Mouse (Mus musculus) CD8-positive naive resting alpha-beta T cell, adult 2 months (primary cell): ENCODE measurements around the gene Prcp.

Experiments
- DNase-seq, 2 experiments: peaks; one replicate each; pipeline ENCODE4 v3.0.0; 2022; ENCODE audit warnings: low read depth in 2 of 2, low spot score in 2 of 2

Gene Prcp

GRCm38 (mm10) chr7:92874116-92874675 is at the start of gene Prcp, which contains the start of gene Ddias:
TSS of gene Prcp (plus strand) at chr7:92874470.
TSS of gene Ddias (minus strand) at chr7:92874247.
- peak; percentile 89 to 91 for DNase-seq

DNA sequence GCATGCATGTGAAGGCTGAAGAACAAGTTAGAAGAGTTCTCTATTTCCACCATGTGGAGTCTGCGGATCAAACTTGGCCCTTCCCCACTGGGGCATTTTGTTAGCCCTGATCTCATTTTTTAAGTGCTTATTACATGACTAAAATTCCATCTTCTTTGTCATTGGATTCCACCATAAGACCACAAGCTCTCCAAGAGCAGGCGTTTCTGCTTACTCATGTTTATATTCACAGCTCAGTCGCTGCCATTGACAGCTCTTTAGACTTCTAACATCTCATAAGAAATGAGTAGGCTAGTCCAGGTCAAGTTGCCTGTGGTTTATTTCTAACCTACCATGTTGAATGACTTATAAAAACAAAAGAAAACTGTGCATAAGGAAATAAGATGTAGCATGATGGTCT is 48.0 kb upstream of the Prcp start:
- DNase-seq: no peak

- DNase-seq: no peak
Measured at GRCm38 (mm10) chr7:92827981-92828380, 46.3 kb upstream of the Prcp start.

GRCm38 (mm10) chr7:92832395-92832794 is 41.9 kb upstream of the Prcp start:
- DNase-seq: no peak

DNA sequence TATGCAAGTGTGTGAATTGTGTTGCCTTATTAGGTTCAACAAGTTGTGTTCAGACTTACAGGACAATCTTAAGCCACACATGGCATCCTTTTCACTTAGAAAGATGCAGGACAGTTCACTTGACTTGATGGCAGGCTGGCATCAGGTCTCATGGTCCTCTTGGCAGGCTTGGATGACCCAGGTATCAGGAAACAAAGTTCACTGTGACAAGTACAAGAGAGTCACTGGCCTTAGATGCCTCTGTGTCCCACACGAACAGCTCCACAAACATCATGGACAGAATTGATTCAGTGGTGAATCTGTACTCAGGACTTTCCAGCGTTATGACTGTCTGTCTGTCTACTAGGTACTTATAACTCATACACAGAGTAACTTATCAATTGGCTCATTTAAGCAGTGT is 39.9 kb upstream of the Prcp start:
- no peak for DNase-seq

DNA sequence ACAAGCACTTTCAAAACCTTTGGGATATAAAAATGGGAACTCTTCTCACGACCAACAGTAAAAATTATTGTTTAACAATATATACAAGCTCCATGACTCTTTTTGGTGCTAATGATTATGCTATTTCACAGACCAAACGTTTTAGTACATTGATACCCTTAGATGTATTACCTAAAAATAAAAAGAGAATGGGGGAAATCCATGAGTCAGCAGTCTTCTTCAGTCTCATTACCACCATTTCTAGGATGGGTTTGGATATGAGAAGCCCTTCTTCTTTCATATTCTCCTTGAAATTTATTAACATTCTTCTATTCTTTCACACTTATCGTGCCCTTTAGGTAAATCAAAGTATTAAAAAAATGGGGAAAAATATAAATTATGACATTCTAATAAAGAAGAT is 37.8 kb upstream of the Prcp start:
- no peak for DNase-seq

DNA sequence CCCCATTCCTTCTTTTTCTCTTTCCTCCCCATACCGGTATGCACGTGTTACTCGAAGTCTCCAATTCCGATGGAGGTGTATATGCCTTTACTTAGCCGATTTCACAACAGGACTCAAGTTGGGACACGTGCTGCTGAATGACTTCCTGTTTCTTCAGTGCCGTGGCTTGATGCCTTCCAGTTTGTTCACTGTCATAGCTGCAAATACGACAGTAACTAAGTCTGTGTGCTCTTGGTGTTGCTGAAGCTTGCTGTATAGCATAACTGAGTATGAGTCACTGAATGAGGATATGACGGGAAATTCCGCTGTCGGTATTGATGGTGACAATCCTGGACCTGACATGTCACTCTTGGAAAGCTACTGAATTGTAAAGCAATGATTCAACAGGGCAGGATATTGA is 37.0 kb upstream of the Prcp start:
- no peak for DNase-seq

- no peak for DNase-seq
Measured at GRCm38 (mm10) chr7:92837907-92838306, 36.4 kb upstream of the Prcp start.

- DNase-seq: no peak
Measured at GRCm38 (mm10) chr7:92842254-92842653, 32.0 kb upstream of the Prcp start.

- DNase-seq: no peak
Measured at GRCm38 (mm10) chr7:92848246-92848645, 26.0 kb upstream of the Prcp start.

DNA sequence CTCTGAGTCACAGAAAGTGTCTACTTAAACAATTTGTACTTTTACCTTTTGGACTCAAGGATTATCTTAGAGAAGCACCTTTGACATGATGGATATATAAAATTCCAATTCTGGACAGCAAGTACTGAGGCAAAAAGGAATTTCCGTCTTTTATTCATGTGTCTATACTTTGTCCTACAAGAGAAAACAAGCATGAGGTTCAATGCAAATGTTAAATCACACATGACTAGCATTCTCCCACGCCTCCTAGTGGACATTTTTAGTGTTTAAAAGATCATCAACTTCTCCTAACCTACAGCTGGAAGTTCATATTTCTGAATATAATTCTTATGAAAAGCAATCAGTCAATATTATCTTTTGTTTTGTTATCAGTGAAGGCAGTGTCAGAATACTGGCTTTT is 7.7 kb upstream of the Prcp start:
- DNase-seq: peak in 1 of 2 experiments; percentile 34

DNA sequence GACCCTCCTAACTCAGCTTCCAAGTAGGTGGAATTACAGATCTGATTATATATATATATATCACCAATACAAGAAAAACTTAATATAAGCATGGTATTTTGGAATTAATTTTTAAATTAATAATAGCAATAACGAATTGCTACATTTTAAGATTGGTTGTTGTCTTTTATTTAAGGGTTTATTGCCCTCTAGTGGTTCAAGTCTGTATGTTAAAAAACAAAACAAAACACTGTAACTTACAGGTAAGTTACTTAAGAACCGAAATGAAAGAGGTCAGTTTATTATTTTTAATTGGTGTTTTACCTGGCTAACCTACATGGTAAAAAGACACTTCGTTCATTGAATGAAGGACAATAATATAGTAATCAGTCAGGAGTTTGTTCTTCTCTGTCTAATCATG is 4.1 kb upstream of the Prcp start:
- no peak for DNase-seq

- DNase-seq: no peak
Measured at GRCm38 (mm10) chr7:92871596-92871995, 2.7 kb upstream of the Prcp start.

DNA sequence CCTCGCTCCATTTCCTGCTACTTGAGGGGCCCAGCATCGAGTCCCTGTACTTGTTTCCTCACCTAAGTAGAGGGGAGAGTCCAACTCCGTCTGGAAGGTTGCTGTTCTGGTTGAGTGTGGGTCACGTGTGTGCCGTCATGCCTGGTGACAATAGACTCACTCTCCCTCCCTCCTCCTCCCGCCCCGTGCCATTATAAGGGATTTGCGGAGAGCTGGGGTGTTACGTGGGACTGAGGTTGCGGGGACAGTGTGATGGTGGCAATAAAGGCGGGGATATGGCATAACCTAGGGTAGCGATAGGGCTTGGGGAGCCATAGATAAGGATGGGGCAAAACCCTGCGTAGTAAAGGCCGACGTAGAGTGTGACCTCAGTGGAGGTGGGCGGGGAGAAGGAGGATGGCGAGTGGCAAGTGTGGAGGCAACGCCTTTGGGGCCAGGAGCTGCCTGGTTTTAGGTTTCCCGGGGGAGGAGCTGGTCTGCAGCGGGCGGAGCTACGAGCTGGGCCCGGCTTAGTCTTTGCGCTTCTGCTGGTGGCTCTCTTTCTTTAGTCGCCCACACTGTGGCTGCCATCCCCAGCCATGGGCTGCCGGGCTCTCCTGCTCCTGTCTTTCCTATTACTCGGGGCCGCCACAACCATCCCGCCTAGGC is 615 bp downstream of the Prcp start:
- peak; percentile 91 to 92 for DNase-seq

- DNase-seq: no peak
Measured at GRCm38 (mm10) chr7:92876066-92876465, 1.8 kb downstream of the Prcp start.

GRCm38 (mm10) chr7:92876538-92876937 is 2.3 kb downstream of the Prcp start:
- DNase-seq: no peak

- DNase-seq: no peak
Measured at GRCm38 (mm10) chr7:92878575-92879285, 4.5 kb downstream of the Prcp start.

- DNase-seq: no peak
Measured at GRCm38 (mm10) chr7:92883850-92884716, 9.8 kb downstream of the Prcp start.

- no peak for DNase-seq
Measured at GRCm38 (mm10) chr7:92884998-92885660, 10.9 kb downstream of the Prcp start.

DNA sequence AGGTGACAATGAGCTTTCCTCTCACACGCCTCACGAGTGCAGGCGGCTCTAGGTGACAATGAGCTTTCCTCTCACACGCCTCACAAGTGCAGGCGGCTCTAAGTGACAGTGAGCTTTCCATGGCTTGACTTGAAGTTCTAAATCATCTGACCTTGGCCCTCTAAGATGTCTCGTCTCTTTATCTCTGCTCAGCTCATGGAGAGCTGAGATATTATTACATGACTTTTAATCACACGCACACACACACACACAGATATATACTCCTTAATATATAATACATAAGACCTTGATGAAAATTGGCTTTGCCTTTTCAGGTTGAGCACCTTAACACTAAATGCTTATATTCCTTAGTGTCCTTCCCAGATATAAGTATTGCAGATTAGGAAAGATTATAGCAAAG is 12.5 kb downstream of the Prcp start:
- DNase-seq: no peak

DNA sequence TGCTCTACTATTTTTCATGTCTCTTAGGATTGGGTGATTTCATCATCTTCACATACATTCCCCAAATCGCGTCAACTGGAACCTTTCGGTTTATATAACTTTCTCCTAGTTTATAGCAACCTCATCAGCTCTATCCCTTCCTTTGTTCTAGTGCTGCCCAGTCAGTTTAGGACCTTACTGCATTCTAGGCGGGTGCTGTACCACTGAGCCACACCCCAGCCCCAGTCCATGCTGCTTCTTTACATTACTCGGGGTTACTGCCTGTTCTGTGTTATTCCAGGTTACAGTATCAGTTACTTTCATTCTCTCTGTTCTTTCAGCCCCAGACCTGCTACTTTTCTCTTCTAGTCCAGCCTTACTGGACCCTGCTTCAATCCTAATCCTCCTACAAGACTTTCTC is 13.0 kb downstream of the Prcp start:
- DNase-seq: no peak
